Mouse (Mus musculus): Measurements from ENCODE around the gene Tvp23b. TPM values are rescaled to one million over a fixed set of nuclear protein-coding genes. Genes with fewer than 3 reads are reported as not detected.

The Tvp23b gene
- total RNA-seq, 1 experiment, result 62.5 TPM

DNA sequence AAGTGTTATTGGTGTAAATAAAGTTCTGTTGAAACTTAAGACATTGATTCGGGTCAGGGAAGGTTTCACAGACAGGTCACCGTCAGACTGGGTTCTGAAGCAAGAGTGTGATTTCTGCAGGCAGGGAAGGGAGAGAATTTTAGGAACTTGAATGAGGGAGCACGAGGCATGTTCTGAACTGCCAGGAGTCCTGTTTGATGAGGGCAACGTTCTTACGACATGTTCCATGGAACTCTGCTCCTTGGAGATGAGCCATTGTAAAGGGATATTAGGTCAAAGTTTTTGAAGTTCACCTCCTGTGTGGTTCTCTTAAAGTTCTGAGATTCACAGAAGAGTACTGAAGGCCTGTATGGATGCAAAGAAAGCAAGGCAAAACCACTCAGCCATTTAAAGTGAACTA lies 51.9 kb downstream of the Tvp23b start:
- Histone ChIP-seq H3K36me3 (ENCODE audit: control insufficient read depth, insufficient read depth, low read length, poor library complexity, severe bottlenecking) (no peaks in the 10 kb centered on the region), H3K4me3 (ENCODE audit: insufficient read depth in 1 of 2, low read depth in 1 of 2, low read length in 2 of 2, poor library complexity in 1 of 2, severe bottlenecking in 1 of 2) (no peak overlapping the region), H3K4me1 (ENCODE audit: control insufficient read depth in 2 of 2, insufficient read depth in 2 of 2, low read length in 2 of 2, poor library complexity in 1 of 2) (no peaks in the 10 kb centered on the region; a peak in 1 of 4 replicates), H3K9me3 (ENCODE audit: control insufficient read depth, insufficient read depth, low read depth, low read length) (no peaks in the 10 kb centered on the region), H3K9ac (ENCODE audit: insufficient read depth, low read depth, low read length, poor library complexity, severe bottlenecking) (no peak overlapping the region), H3K27ac (ENCODE audit: insufficient read depth, low read depth, low read length, poor library complexity, severe bottlenecking) (no peak overlapping the region)
- TF ChIP-seq ZNF384 (IDR thresholded peaks at IDR 0.05; ENCODE audit: low read depth, low read length) (no peak), HCFC1 (IDR thresholded peaks at IDR 0.05; ENCODE audit: borderline replicate concordance, insufficient read depth, low read length) (no peak), CHD2 (IDR thresholded peaks at IDR 0.05; ENCODE audit: low read depth, low read length) (no peak), ZC3H11A (IDR thresholded peaks at IDR 0.05; ENCODE audit: borderline replicate concordance, low read depth, low read length) (no peak), MAFK (IDR thresholded peaks at IDR 0.05; ENCODE audit: insufficient read depth, low read depth, low read length) (no peak)
- no peak for DNase-seq (ENCODE audit: low read depth, low spot score)
- in situ Hi-C loops (cut with MboI; ENCODE audit: low sequenced_read_pairs in 2 of 2, unreplicated experiment in 2 of 2), result no loop called here

DNA sequence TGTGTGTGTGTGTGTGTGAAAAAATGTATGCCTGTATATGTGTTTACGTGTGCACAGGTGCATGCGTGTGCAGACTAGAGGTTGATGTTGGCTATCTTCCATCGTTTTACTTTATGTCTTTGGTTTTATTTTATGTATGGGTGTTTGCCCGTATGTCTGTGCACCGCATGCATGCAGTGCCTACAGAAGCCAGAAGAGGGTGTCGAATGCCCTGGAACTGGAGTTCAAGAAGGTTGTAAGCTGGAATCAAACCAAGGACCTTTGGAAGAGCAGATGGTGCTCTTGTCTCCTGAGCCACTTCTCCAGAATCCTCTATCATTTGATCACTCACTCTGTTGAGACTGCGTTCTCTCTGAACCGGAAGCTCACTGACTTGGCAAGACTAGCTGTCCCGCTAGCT lies 53.8 kb downstream of the Tvp23b start:
- DNase-seq (ENCODE audit: low read depth, low spot score), result peak; percentile 31
- Histone ChIP-seq H3K27ac (ENCODE audit: insufficient read depth, low read depth, low read length, poor library complexity, severe bottlenecking) (no peak overlapping the region), H3K4me1 (ENCODE audit: control insufficient read depth in 2 of 2, insufficient read depth in 2 of 2, low read length in 2 of 2, poor library complexity in 1 of 2) (no peaks in the 10 kb centered on the region; a peak in 1 of 4 replicates), H3K9me3 (ENCODE audit: control insufficient read depth, insufficient read depth, low read depth, low read length) (no peaks in the 10 kb centered on the region), H3K4me3 (ENCODE audit: insufficient read depth in 1 of 2, low read depth in 1 of 2, low read length in 2 of 2, poor library complexity in 1 of 2, severe bottlenecking in 1 of 2) (no peak overlapping the region), H3K9ac (ENCODE audit: insufficient read depth, low read depth, low read length, poor library complexity, severe bottlenecking) (no peak overlapping the region), H3K36me3 (ENCODE audit: control insufficient read depth, insufficient read depth, low read length, poor library complexity, severe bottlenecking) (no peaks in the 10 kb centered on the region)
- TF ChIP-seq MAFK (IDR thresholded peaks at IDR 0.05; ENCODE audit: insufficient read depth, low read depth, low read length) (no peak), CHD2 (IDR thresholded peaks at IDR 0.05; ENCODE audit: low read depth, low read length) (no peak), ZNF384 (IDR thresholded peaks at IDR 0.05; ENCODE audit: low read depth, low read length) (no peak), HCFC1 (IDR thresholded peaks at IDR 0.05; ENCODE audit: borderline replicate concordance, insufficient read depth, low read length) (no peak), ZC3H11A (IDR thresholded peaks at IDR 0.05; ENCODE audit: borderline replicate concordance, low read depth, low read length) (peak; percentile 71)
- in situ Hi-C loops (cut with MboI; ENCODE audit: low sequenced_read_pairs in 2 of 2, unreplicated experiment in 2 of 2), result no loop called here

DNA sequence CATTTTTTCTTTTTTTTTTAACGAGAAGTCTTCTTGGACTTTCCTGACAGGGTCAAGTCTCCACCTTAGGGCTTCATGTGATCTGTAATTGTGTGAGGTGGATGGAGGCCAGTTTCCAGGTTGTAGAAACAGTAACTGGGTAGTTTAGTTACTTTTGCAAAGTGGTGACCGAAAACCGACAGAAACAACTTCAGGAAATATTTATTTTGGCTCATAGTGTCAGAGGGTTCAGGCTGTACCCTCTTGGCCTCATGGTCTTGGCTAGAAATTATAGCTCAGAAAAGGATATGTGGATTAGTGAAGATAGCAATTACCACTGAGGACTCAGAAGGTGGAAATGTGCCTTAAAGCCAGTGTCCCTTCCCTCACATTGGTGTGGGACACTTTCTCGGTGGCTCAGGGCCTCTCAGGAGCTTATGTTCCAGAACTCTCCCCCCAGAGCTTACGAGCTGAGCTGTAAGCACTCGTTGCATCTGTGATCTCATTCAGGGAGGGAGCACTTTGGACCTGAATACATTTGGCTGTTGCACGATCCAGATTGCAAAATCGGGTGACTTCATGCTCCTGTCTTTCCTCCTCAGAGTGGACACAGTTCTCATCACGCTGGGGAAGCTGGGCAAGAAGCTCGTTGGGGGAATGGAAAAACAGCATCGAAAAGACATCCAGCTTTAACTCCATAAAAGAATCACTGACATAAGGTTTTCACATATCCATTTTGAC lies 55.7 kb downstream of the Tvp23b start:
- in situ Hi-C loops (cut with MboI; ENCODE audit: low sequenced_read_pairs in 2 of 2, unreplicated experiment in 2 of 2), result no loop called here
- no peak for DNase-seq (ENCODE audit: low read depth, low spot score)
- Histone ChIP-seq H3K4me3 (ENCODE audit: insufficient read depth in 1 of 2, low read depth in 1 of 2, low read length in 2 of 2, poor library complexity in 1 of 2, severe bottlenecking in 1 of 2) (no peak overlapping the region), H3K9me3 (ENCODE audit: control insufficient read depth, insufficient read depth, low read depth, low read length) (no peaks in the 10 kb centered on the region), H3K27ac (ENCODE audit: insufficient read depth, low read depth, low read length, poor library complexity, severe bottlenecking) (no peak overlapping the region), H3K9ac (ENCODE audit: insufficient read depth, low read depth, low read length, poor library complexity, severe bottlenecking) (no peak overlapping the region), H3K4me1 (ENCODE audit: control insufficient read depth in 2 of 2, insufficient read depth in 2 of 2, low read length in 2 of 2, poor library complexity in 1 of 2) (no peaks in the 10 kb centered on the region), H3K36me3 (ENCODE audit: control insufficient read depth, insufficient read depth, low read length, poor library complexity, severe bottlenecking) (no peaks in the 10 kb centered on the region)
- no peak for TF ChIP-seq CHD2 (IDR thresholded peaks at IDR 0.05; ENCODE audit: low read depth, low read length)
- no peak for TF ChIP-seq MAFK (IDR thresholded peaks at IDR 0.05; ENCODE audit: insufficient read depth, low read depth, low read length)
- no peak for TF ChIP-seq HCFC1 (IDR thresholded peaks at IDR 0.05; ENCODE audit: borderline replicate concordance, insufficient read depth, low read length)
- TF ChIP-seq ZNF384 (IDR thresholded peaks at IDR 0.05; ENCODE audit: low read depth, low read length), result no peak
- no peak for TF ChIP-seq ZC3H11A (IDR thresholded peaks at IDR 0.05; ENCODE audit: borderline replicate concordance, low read depth, low read length)

DNA sequence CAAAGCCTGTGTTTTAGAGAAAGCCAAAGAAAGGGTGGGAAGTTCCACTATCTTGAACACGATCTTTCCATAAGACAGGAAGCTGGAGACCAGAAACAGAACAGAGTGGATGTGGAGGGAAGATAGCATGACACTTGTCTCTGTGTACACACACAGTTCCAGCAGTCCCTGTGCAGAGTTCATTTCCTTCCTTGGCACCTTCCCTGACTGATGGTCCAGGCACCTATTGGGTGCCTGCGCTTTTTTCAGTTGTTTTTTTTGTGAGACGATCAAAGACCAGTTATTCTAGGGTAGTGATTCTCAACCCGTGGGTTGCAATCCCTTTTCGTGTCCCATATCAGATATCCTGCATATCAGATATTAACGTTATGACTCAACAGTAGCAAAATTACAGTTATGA lies 58.7 kb downstream of the Tvp23b start:
- Histone ChIP-seq H3K9me3 (ENCODE audit: control insufficient read depth, insufficient read depth, low read depth, low read length) (no peaks in the 10 kb centered on the region), H3K4me3 (ENCODE audit: insufficient read depth in 1 of 2, low read depth in 1 of 2, low read length in 2 of 2, poor library complexity in 1 of 2, severe bottlenecking in 1 of 2) (no peak overlapping the region), H3K27ac (ENCODE audit: insufficient read depth, low read depth, low read length, poor library complexity, severe bottlenecking) (no peak overlapping the region), H3K4me1 (ENCODE audit: control insufficient read depth in 2 of 2, insufficient read depth in 2 of 2, low read length in 2 of 2, poor library complexity in 1 of 2) (no peaks in the 10 kb centered on the region), H3K36me3 (ENCODE audit: control insufficient read depth, insufficient read depth, low read length, poor library complexity, severe bottlenecking) (no peaks in the 10 kb centered on the region), H3K9ac (ENCODE audit: insufficient read depth, low read depth, low read length, poor library complexity, severe bottlenecking) (no peak overlapping the region)
- TF ChIP-seq ZC3H11A (IDR thresholded peaks at IDR 0.05; ENCODE audit: borderline replicate concordance, low read depth, low read length) (no peak), HCFC1 (IDR thresholded peaks at IDR 0.05; ENCODE audit: borderline replicate concordance, insufficient read depth, low read length) (no peak), CHD2 (IDR thresholded peaks at IDR 0.05; ENCODE audit: low read depth, low read length) (no peak), ZNF384 (IDR thresholded peaks at IDR 0.05; ENCODE audit: low read depth, low read length) (no peak), MAFK (IDR thresholded peaks at IDR 0.05; ENCODE audit: insufficient read depth, low read depth, low read length) (no peak)
- no peak for DNase-seq (ENCODE audit: low read depth, low spot score)
- in situ Hi-C loops (cut with MboI; ENCODE audit: low sequenced_read_pairs in 2 of 2, unreplicated experiment in 2 of 2), result no loop called here

Data from ES-E14 (cell line).